Mouse (Mus musculus) embryonic facial prominence, embryonic 13.5 days (tissue): ENCODE measurements at regions not wholly inside any gene's neighbourhood (a gene's known extent, or its start where the extent isn't known, plus 50 kb on each side); places are given as distances from the start of the nearest gene placed in this dataset.

ENCODE experiments used
- ATAC-seq: fragments of 200-750 bp; cut with Nextera tagmentation; 2 replicates; pipeline ENCODE4 v1.8.0; 2017; ENCODE audit warnings: low read depth; ENCODE audit not compliant: insufficient number of reproducible peaks, insufficient read depth, low FRiP score, low TSS enrichment
- H3K27ac ChIP-seq: fragments of 300-500 bp; sonication (generic); 2 replicates; pipeline ENCODE4 v1.5.1; 2015; ENCODE audit warnings: moderate library complexity, mild to moderate bottlenecking, inconsistent platforms
- H3K27me3 ChIP-seq: fragments of 300-500 bp; sonication (generic); 2 replicates; pipeline ENCODE4 v1.6.1; 2015; ENCODE audit warnings: mild to moderate bottlenecking, inconsistent platforms
- H3K36me3 ChIP-seq: fragments of 300-500 bp; sonication (generic); 2 replicates; pipeline ENCODE4 v1.6.1; 2015; ENCODE audit warnings: mild to moderate bottlenecking, inconsistent platforms
- H3K4me1 ChIP-seq: fragments of 300-500 bp; sonication (generic); 2 replicates; pipeline ENCODE4 v1.6.1; 2015; ENCODE audit warnings: inconsistent platforms
- H3K4me2 ChIP-seq: fragments of 300-500 bp; sonication (generic); 2 replicates; pipeline ENCODE4 v1.6.1; 2015; ENCODE audit warnings: moderate library complexity, mild to moderate bottlenecking, inconsistent platforms
- H3K4me3 ChIP-seq: fragments of 300-500 bp; sonication (generic); 2 replicates; pipeline ENCODE4 v1.5.1; 2015; ENCODE audit warnings: mild to moderate bottlenecking, inconsistent platforms
- H3K9ac ChIP-seq: fragments of 300-500 bp; sonication (generic); 2 replicates; pipeline ENCODE4 v1.6.1; 2015; ENCODE audit warnings: mild to moderate bottlenecking, inconsistent platforms
- H3K9me3 ChIP-seq: fragments of 300-500 bp; sonication (generic); 2 replicates; pipeline ENCODE4 v1.6.1; 2016; ENCODE audit warnings: inconsistent platforms
- WGBS: fragments of 180-500 bp; shearing (Covaris S2); methylation state at CpG from one replicate; pipeline ENCODE4 v1.1.7; 2015; ENCODE audit warnings: mixed read lengths; 5-methylcytosine and 5-hydroxymethylcytosine counted together

- Histone ChIP-seq H3K9me3 (no peaks in the 10 kb centered on the region), H3K4me3 (no peak overlapping the region), H3K27ac (no peak overlapping the region), H3K4me1 (no peaks in the 10 kb centered on the region), H3K9ac (no peak overlapping the region), H3K36me3 (no peaks in the 10 kb centered on the region), H3K4me2 (no peak overlapping the region), H3K27me3 (no peaks in the 10 kb centered on the region)
- ATAC-seq: no peak
- 18% methylated on average over 1 of the region's 1 CpGs for whole genome bisulfite sequencing
These were observed 403.4 kb downstream of the Tmem161b start for GRCm38 (mm10) chr13:84625527-84625926.

GRCm38 (mm10) chr13:84625927-84626326 lies 403.8 kb downstream of the Tmem161b start:
- Histone ChIP-seq H3K4me1 (no peaks in the 10 kb centered on the region), H3K9ac (no peak overlapping the region), H3K4me2 (no peak overlapping the region), H3K27me3 (no peaks in the 10 kb centered on the region), H3K27ac (no peak overlapping the region), H3K4me3 (no peak overlapping the region), H3K36me3 (no peaks in the 10 kb centered on the region), H3K9me3 (no peaks in the 10 kb centered on the region)
- WGBS: 47% methylated on average over 2 of the region's 2 CpGs
- no peak for ATAC-seq

- no peak overlapping the region for H3K4me2 ChIP-seq
- no peaks in the 10 kb centered on the region for H3K4me1 ChIP-seq
- H3K36me3 ChIP-seq: no peaks in the 10 kb centered on the region
- no peak for ATAC-seq
- no peaks in the 10 kb centered on the region for H3K27me3 ChIP-seq
- H3K9ac ChIP-seq: no peak overlapping the region
- H3K9me3 ChIP-seq: no peaks in the 10 kb centered on the region
- H3K4me3 ChIP-seq: no peak overlapping the region
- H3K27ac ChIP-seq: no peak overlapping the region
- 67% methylated on average over 1 of the region's 1 CpGs for WGBS
These were observed 404.3 kb downstream of the Tmem161b start for GRCm38 (mm10) chr13:84626397-84626796.

GRCm38 (mm10) chr13:84630686-84631085 lies 408.6 kb downstream of the Tmem161b start:
- ATAC-seq: no peak
- Histone ChIP-seq H3K9me3 (no peaks in the 10 kb centered on the region), H3K4me3 (no peak overlapping the region), H3K27ac (no peak overlapping the region), H3K4me2 (no peak overlapping the region), H3K4me1 (no peaks in the 10 kb centered on the region), H3K36me3 (no peaks in the 10 kb centered on the region), H3K27me3 (no peaks in the 10 kb centered on the region), H3K9ac (no peak overlapping the region)
- 73% methylated on average over 2 of the region's 2 CpGs for WGBS

GRCm38 (mm10) chr13:84632493-84632892 lies 410.4 kb downstream of the Tmem161b start:
- Histone ChIP-seq H3K27ac (no peak overlapping the region), H3K4me3 (no peak overlapping the region), H3K9ac (no peak overlapping the region), H3K4me2 (no peak overlapping the region), H3K4me1 (no peaks in the 10 kb centered on the region), H3K9me3 (no peaks in the 10 kb centered on the region), H3K27me3 (no peaks in the 10 kb centered on the region), H3K36me3 (no peaks in the 10 kb centered on the region)
- no peak for ATAC-seq
- 80% methylated on average over 5 of the region's 5 CpGs for WGBS

GRCm38 (mm10) chr13:84636831-84637230 lies 414.7 kb downstream of the Tmem161b start:
- Histone ChIP-seq H3K4me1 (no peaks in the 10 kb centered on the region), H3K27ac (no peak overlapping the region), H3K9me3 (no peaks in the 10 kb centered on the region), H3K27me3 (no peaks in the 10 kb centered on the region), H3K36me3 (no peaks in the 10 kb centered on the region), H3K9ac (no peak overlapping the region), H3K4me2 (no peak overlapping the region), H3K4me3 (no peak overlapping the region)
- ATAC-seq: no peak

GRCm38 (mm10) chr13:84637606-84638005 lies 415.5 kb downstream of the Tmem161b start:
- Histone ChIP-seq H3K4me3 (no peak overlapping the region), H3K9me3 (no peaks in the 10 kb centered on the region), H3K4me1 (no peaks in the 10 kb centered on the region), H3K4me2 (no peak overlapping the region), H3K9ac (no peak overlapping the region), H3K36me3 (no peaks in the 10 kb centered on the region), H3K27me3 (no peaks in the 10 kb centered on the region), H3K27ac (no peak overlapping the region)
- 74% methylated on average over 1 of the region's 1 CpGs for WGBS
- ATAC-seq: no peak

GRCm38 (mm10) chr13:84638401-84638934 lies 416.4 kb downstream of the Tmem161b start:
- no peak overlapping the region for H3K27ac ChIP-seq
- H3K27me3 ChIP-seq: no peaks in the 10 kb centered on the region
- WGBS: 75% methylated on average over 4 of the region's 4 CpGs
- H3K4me2 ChIP-seq: no peak overlapping the region
- H3K36me3 ChIP-seq: no peaks in the 10 kb centered on the region
- H3K4me3 ChIP-seq: no peak overlapping the region
- no peaks in the 10 kb centered on the region for H3K4me1 ChIP-seq
- ATAC-seq: no peak
- no peak overlapping the region for H3K9ac ChIP-seq
- H3K9me3 ChIP-seq: no peaks in the 10 kb centered on the region

- Histone ChIP-seq H3K9ac (no peak overlapping the region), H3K27me3 (no peaks in the 10 kb centered on the region), H3K36me3 (no peaks in the 10 kb centered on the region), H3K9me3 (no peaks in the 10 kb centered on the region), H3K4me3 (no peak overlapping the region), H3K4me1 (no peaks in the 10 kb centered on the region), H3K4me2 (no peak overlapping the region), H3K27ac (no peak overlapping the region)
- ATAC-seq: no peak
- WGBS: 50% methylated on average over 6 of the region's 6 CpGs
These were observed 417.3 kb downstream of the Tmem161b start for GRCm38 (mm10) chr13:84639087-84640022.

GRCm38 (mm10) chr13:84644024-84644423 lies 421.9 kb downstream of the Tmem161b start:
- no peak overlapping the region for H3K4me3 ChIP-seq
- 91% methylated on average over 4 of the region's 4 CpGs for WGBS
- ATAC-seq: no peak
- peaks cover 4% of the 10 kb centered on the region; the same call in 1 of the 2 replicates for H3K4me1 ChIP-seq
- H3K27ac ChIP-seq: no peak overlapping the region
- H3K9me3 ChIP-seq: no peaks in the 10 kb centered on the region
- no peaks in the 10 kb centered on the region for H3K27me3 ChIP-seq
- no peak overlapping the region for H3K4me2 ChIP-seq
- no peaks in the 10 kb centered on the region for H3K36me3 ChIP-seq
- H3K9ac ChIP-seq: no peak overlapping the region

- ATAC-seq: no peak
- Histone ChIP-seq H3K27ac (no peak overlapping the region), H3K4me1 (peaks cover 4% of the 10 kb centered on the region; the same call in 1 of the 2 replicates), H3K4me3 (no peak overlapping the region), H3K36me3 (no peaks in the 10 kb centered on the region), H3K4me2 (no peak overlapping the region), H3K9me3 (no peaks in the 10 kb centered on the region), H3K27me3 (no peaks in the 10 kb centered on the region), H3K9ac (no peak overlapping the region)
- 31% methylated on average over 1 of the region's 1 CpGs for WGBS
These were observed 424.8 kb downstream of the Tmem161b start for GRCm38 (mm10) chr13:84646899-84647298.

GRCm38 (mm10) chr13:84648056-84648455 lies 426.0 kb downstream of the Tmem161b start:
- no peak overlapping the region for H3K27ac ChIP-seq
- H3K27me3 ChIP-seq: no peaks in the 10 kb centered on the region
- no peaks in the 10 kb centered on the region for H3K36me3 ChIP-seq
- no peak overlapping the region for H3K9ac ChIP-seq
- ATAC-seq: no peak
- no peak overlapping the region for H3K4me2 ChIP-seq
- peaks cover 4% of the 10 kb centered on the region; the same call in 1 of the 2 replicates for H3K4me1 ChIP-seq
- H3K9me3 ChIP-seq: no peaks in the 10 kb centered on the region
- WGBS: 52% methylated on average over 1 of the region's 1 CpGs
- H3K4me3 ChIP-seq: no peak overlapping the region
